Mouse (Mus musculus) G1E (cell line): ENCODE measurements at regions not wholly inside any gene's neighbourhood (a gene's known extent, or its start where the extent isn't known, plus 50 kb on each side); places are given as distances from the start of the nearest gene placed in this dataset.

ENCODE experiments used
- CTCF ChIP-seq: IDR thresholded peaks from 2 replicates; pipeline ENCODE4 v1.5.1; 2012; ENCODE audit warnings: low read depth, low read length, inconsistent platforms, mixed read lengths
- GATA2 ChIP-seq: IDR thresholded peaks from 2 replicates; pipeline ENCODE4 v1.6.1; 2012; ENCODE audit warnings: low read depth, low read length, inconsistent platforms, borderline replicate concordance
- TAL1 ChIP-seq: conservative IDR thresholded peaks from 2 replicates; pipeline ENCODE4 v1.6.1; 2012; ENCODE audit warnings: low read depth, low read length, inconsistent platforms, mixed read lengths

- no peak for TF ChIP-seq CTCF
- no peak for TF ChIP-seq GATA2
- TF ChIP-seq TAL1, result no peak
These were observed 140.4 kb upstream of the Ipo5 start for GRCm38 (mm10) chr14:120770579-120770978.
